Mouse (Mus musculus) lung, postnatal 0 days (tissue): ENCODE data around the gene Bclaf1. TPM values are rescaled to one million over a fixed set of nuclear protein-coding genes. Genes with fewer than 3 reads are reported as not detected.

Experiments
- ATAC-seq: fragments of 200-750 bp; cut with Nextera tagmentation; 2 replicates; pipeline ENCODE4 v1.8.0; 2017; ENCODE audit warnings: moderate library complexity
- DNase-seq: peaks from one replicate; pipeline ENCODE4 v3.0.0-alpha.2; 2016; ENCODE audit warnings: low spot score
- H3K27ac ChIP-seq: fragments of 300-500 bp; sonication (generic); 2 replicates; pipeline ENCODE4 v1.5.1; 2014; ENCODE audit warnings: antibody characterized with exemption, mild to moderate bottlenecking, low read length, mixed read lengths
- H3K27me3 ChIP-seq: fragments of 300-500 bp; sonication (generic); replicated peaks from 2 replicates; pipeline ENCODE4 v1.6.1; 2014; ENCODE audit warnings: low read length, mixed read lengths; ENCODE audit not compliant: insufficient read depth
- H3K36me3 ChIP-seq: fragments of 300-500 bp; sonication (generic); 2 replicates; pipeline ENCODE4 v1.6.1; 2014; ENCODE audit warnings: low read length, mixed read lengths; ENCODE audit not compliant: insufficient read depth
- H3K4me1 ChIP-seq: fragments of 300-500 bp; sonication (generic); 2 replicates; pipeline ENCODE4 v1.6.1; 2014; ENCODE audit warnings: antibody characterized with exemption, low read depth, low read length, mixed read lengths; ENCODE audit not compliant: insufficient read depth
- H3K4me2 ChIP-seq: fragments of 300-500 bp; sonication (generic); replicated peaks from 2 replicates; pipeline ENCODE4 v1.6.1; 2014; ENCODE audit warnings: low read depth, mild to moderate bottlenecking, low read length, moderate library complexity, mixed read lengths
- H3K4me3 ChIP-seq: fragments of 300-500 bp; sonication (generic); 2 replicates; pipeline ENCODE4 v1.5.1; 2014; ENCODE audit warnings: low read depth, low read length
- H3K9ac ChIP-seq: fragments of 300-500 bp; sonication (generic); replicated peaks from 2 replicates; pipeline ENCODE4 v1.6.1; 2014; ENCODE audit warnings: low read depth, mild to moderate bottlenecking
- H3K9me3 ChIP-seq: fragments of 300-500 bp; sonication (generic); 2 replicates; pipeline ENCODE4 v1.6.1; 2016; ENCODE audit warnings: low read length, mixed read lengths
- CTCF ChIP-seq: IDR thresholded peaks from 2 replicates; pipeline ENCODE4 v1.5.1; 2016; ENCODE audit warnings: antibody characterized with exemption, mild to moderate bottlenecking
- EP300 ChIP-seq: IDR thresholded peaks from 2 replicates; pipeline ENCODE4 v1.6.1; 2016; ENCODE audit warnings: antibody characterized with exemption, mild to moderate bottlenecking, control low read depth
- WGBS: fragments of 180-500 bp; shearing (Covaris S2); extraction: QIAGEN DNeasy Blood & Tissue Kit; methylation state at CpG from one replicate; pipeline ENCODE4 v1.1.7; 2014; 5-methylcytosine and 5-hydroxymethylcytosine counted together
- microRNA-seq: library from miRNA; unstranded; fragments of <30 nt; microRNA quantifications from one replicate; pipeline ENCODE4, GENCODE M21; 2016
- polyA plus RNA-seq: library from polyadenylated mRNA; unstranded; fragments of >200 nt; fragmentation: Nextera tagmentation; extraction: Ambion mirVana; gene quantifications from 2 replicates; pipeline ENCODE4 v1.2.1, GENCODE M21; 2015

Bclaf1 gene
- polyA plus RNA-seq, 1 experiment from 2014 or later: 54.2 TPM

GRCm38 (mm10) chr10:20390568-20390967 is 78.3 kb downstream of the Bclaf1 start:
- Histone ChIP-seq H3K27ac (no peak overlapping the region), H3K9ac (no peak overlapping the region), H3K4me2 (no peak overlapping the region), H3K4me3 (no peak overlapping the region), H3K4me1 (no peaks in the 10 kb centered on the region), H3K36me3 (no peaks in the 10 kb centered on the region), H3K9me3 (no peaks in the 10 kb centered on the region), H3K27me3 (no peaks in the 10 kb centered on the region)
- DNase-seq: no peak
- no peak for ATAC-seq
- 44% methylated on average over 3 of the region's 3 CpGs for WGBS
- no peak for TF ChIP-seq CTCF
- TF ChIP-seq EP300: no peak

Small RNA genes lying within 50 kb of the gene (microRNA-seq; reads per million reads assigned to microRNA genes)
- not detected for gene Mir6413

Other genes with a start within 250 kb of the Bclaf1 start
- 12.9 and 14.4 TPM in 2 replicates for gene Map7, start 164.0 kb upstream of the Bclaf1 start, polyA plus RNA-seq
- gene Mtfr2, start 35.3 kb downstream of the Bclaf1 start, polyA plus RNA-seq: 0.29 and 0.63 TPM in 2 replicates